ENCODE assay signal across 9 mouse cellular contexts in genomic region chr1:178798886-178799285, GRCm38 (mm10).
DNase-seq lines count a peak whose midpoint lies in the region; ATAC-seq and TF ChIP-seq lines count a peak whose summit lies in the region.
"Had no signal": no experiment of that assay in that cellular context is flagged by ENCODE, and none has a peak within 500 bp of the region (broad histone marks: within the 10 kb centered on the region; RNA-seq: fewer than 3 reads in every experiment).

No protein-coding gene starts in this region.

- WGBS in heart, embryonic 12.5 days: 65% methylated on average over 8 of the region's 8 CpGs
- WGBS in neural tube, embryonic 11.5 days: 83% methylated on average over 8 of the region's 8 CpGs
- WGBS in hindbrain, postnatal 0 days: 53% methylated on average over 8 of the region's 8 CpGs
- WGBS in stomach, embryonic 16.5 days: 53% methylated on average over 8 of the region's 8 CpGs

- no peaks in the 10 kb centered on the region for H3K36me3 ChIP-seq in heart, embryonic 12.5 days
- no peaks in the 10 kb centered on the region for H3K36me3 ChIP-seq in neural tube, embryonic 11.5 days (ENCODE audit: control insufficient read depth, insufficient read depth, low read length)
- H3K36me3 ChIP-seq in hindbrain, postnatal 0 days (ENCODE audit: insufficient read depth, low read length): no peaks in the 10 kb centered on the region
- no peaks in the 10 kb centered on the region for H3K36me3 ChIP-seq in stomach, embryonic 16.5 days (ENCODE audit: control insufficient read depth, insufficient read depth, low read length)

- no peak for TF ChIP-seq CTCF in hindbrain, postnatal 0 days (IDR thresholded peaks at IDR 0.05; ENCODE audit: low read depth)

- intact Hi-C loops in heart, postnatal 14 days (cut with DNase I): no loop called here

- no peaks in the 10 kb centered on the region for H3K9me3 ChIP-seq in heart, embryonic 12.5 days (replicated peaks)
- H3K9me3 ChIP-seq in neural tube, embryonic 11.5 days (ENCODE audit: control insufficient read depth, low read length): no peaks in the 10 kb centered on the region
- H3K9me3 ChIP-seq in hindbrain, postnatal 0 days (ENCODE audit: low read length): no peaks in the 10 kb centered on the region
- no peaks in the 10 kb centered on the region for H3K9me3 ChIP-seq in stomach, embryonic 16.5 days (replicated peaks; ENCODE audit: control insufficient read depth, low read length)
- H3K9me3 ChIP-seq: megakaryocyte, embryonic 14.5 days had no signal

- H3K27ac ChIP-seq in heart, embryonic 12.5 days (ENCODE audit: poor library complexity, severe bottlenecking): peak overlapping the region; percentile 65
- no peak overlapping the region for H3K27ac ChIP-seq in neural tube, embryonic 11.5 days (ENCODE audit: low read depth, low read length)
- H3K27ac ChIP-seq in hindbrain, postnatal 0 days: no peak overlapping the region; the same call in 1 of the 2 replicates
- H3K27ac ChIP-seq in stomach, embryonic 16.5 days (ENCODE audit: low read length): no peak overlapping the region

- no peak overlapping the region for H3K9ac ChIP-seq in heart, embryonic 12.5 days
- H3K9ac ChIP-seq in neural tube, embryonic 11.5 days (ENCODE audit: low read length): no peak overlapping the region
- no peak overlapping the region for H3K9ac ChIP-seq in hindbrain, postnatal 0 days (replicated peaks; ENCODE audit: low read length)
- no peak overlapping the region for H3K9ac ChIP-seq in stomach, embryonic 16.5 days (ENCODE audit: low read length)

- peaks cover 53% of the 10 kb centered on the region for H3K4me1 ChIP-seq in heart, embryonic 12.5 days (replicated peaks)
- H3K4me1 ChIP-seq in neural tube, embryonic 11.5 days (ENCODE audit: control insufficient read depth, insufficient read depth, low read length): 0 out of 2 replicates have a peak, but pooled peaks cover 2% of the 10 kb centered on the region
- H3K4me1 ChIP-seq in hindbrain, postnatal 0 days (ENCODE audit: insufficient read depth, low read length): peaks cover 4% of the 10 kb centered on the region; the same call in 1 of the 2 replicates
- H3K4me1 ChIP-seq in stomach, embryonic 16.5 days (ENCODE audit: control insufficient read depth, insufficient read depth, low read length): peaks cover 5% of the 10 kb centered on the region; the same call in 1 of the 2 replicates
- H3K4me1 ChIP-seq: megakaryocyte, embryonic 14.5 days had no signal

- H3K4me2 ChIP-seq in heart, embryonic 12.5 days: peak overlapping the region; percentile 69
- H3K4me2 ChIP-seq in neural tube, embryonic 11.5 days (ENCODE audit: low read depth): peak overlapping the region; percentile 3; the same call in 1 of the 2 replicates
- peak overlapping the region; percentile 49 for H3K4me2 ChIP-seq in hindbrain, postnatal 0 days (ENCODE audit: low read depth, low read length)
- H3K4me2 ChIP-seq in stomach, embryonic 16.5 days (ENCODE audit: low read depth, low read length): peak overlapping the region; percentile 25; the same call in 1 of the 2 replicates

- DNase-seq in heart, postnatal 14 days: no peak
- DNase-seq in neural tube, embryonic 11.5 days (ENCODE audit: low spot score): no peak
- no peak for DNase-seq in neural tube, embryonic 10.5 days (ENCODE audit: extremely low spot score, low spot score)
- DNase-seq in hindbrain, postnatal 0 days (ENCODE audit: low spot score): no peak
- DNase-seq in lung, postnatal 4 days: no peak
- no peak for DNase-seq in right cerebral cortex, adult 18-20 months

- no peaks in the 10 kb centered on the region for H3K27me3 ChIP-seq in heart, embryonic 12.5 days (replicated peaks)
- no peaks in the 10 kb centered on the region for H3K27me3 ChIP-seq in neural tube, embryonic 11.5 days (ENCODE audit: control insufficient read depth, insufficient read depth, low read length)
- H3K27me3 ChIP-seq in hindbrain, postnatal 0 days (ENCODE audit: insufficient read depth, low read length): no peaks in the 10 kb centered on the region
- H3K27me3 ChIP-seq in stomach, embryonic 16.5 days (ENCODE audit: control insufficient read depth, insufficient read depth, low read length): no peaks in the 10 kb centered on the region

- peak overlapping the region; percentile 41 for H3K4me3 ChIP-seq in heart, embryonic 12.5 days
- H3K4me3 ChIP-seq in neural tube, embryonic 11.5 days (ENCODE audit: low read depth, low read length): no peak overlapping the region
- peak overlapping the region; percentile 23; the same call in 1 of the 2 replicates for H3K4me3 ChIP-seq in hindbrain, postnatal 0 days (ENCODE audit: low read length)
- H3K4me3 ChIP-seq in stomach, embryonic 16.5 days (replicated peaks; ENCODE audit: low read length): no peak overlapping the region

- ATAC-seq in heart, embryonic 12.5 days (ENCODE audit: insufficient number of reproducible peaks, low FRiP score): no peak
- no peak for ATAC-seq in neural tube, embryonic 11.5 days (ENCODE audit: insufficient read depth, low FRiP score, low TSS enrichment)
- ATAC-seq in hindbrain, postnatal 0 days: no peak
- no peak for ATAC-seq in stomach, embryonic 16.5 days (ENCODE audit: insufficient read depth, low FRiP score)

Comparison
In these comparisons a context has a peak if more than half of its experiments do, and no peak if none do; other contexts are left out.
1. H3K4me2 ChIP-seq: peak in every context shown above with its lines; median percentile 69 in heart, embryonic 12.5 days; 49 in hindbrain, postnatal 0 days; 25 in stomach, embryonic 16.5 days; 3 in neural tube, embryonic 11.5 days.
2. H3K4me3 ChIP-seq: peak in heart, embryonic 12.5 days (single experiment) and hindbrain, postnatal 0 days (single experiment); none in neural tube, embryonic 11.5 days (single experiment) and stomach, embryonic 16.5 days (single experiment).